Mouse (Mus musculus): ENCODE measurements around the gene Xkr7.

DNA sequence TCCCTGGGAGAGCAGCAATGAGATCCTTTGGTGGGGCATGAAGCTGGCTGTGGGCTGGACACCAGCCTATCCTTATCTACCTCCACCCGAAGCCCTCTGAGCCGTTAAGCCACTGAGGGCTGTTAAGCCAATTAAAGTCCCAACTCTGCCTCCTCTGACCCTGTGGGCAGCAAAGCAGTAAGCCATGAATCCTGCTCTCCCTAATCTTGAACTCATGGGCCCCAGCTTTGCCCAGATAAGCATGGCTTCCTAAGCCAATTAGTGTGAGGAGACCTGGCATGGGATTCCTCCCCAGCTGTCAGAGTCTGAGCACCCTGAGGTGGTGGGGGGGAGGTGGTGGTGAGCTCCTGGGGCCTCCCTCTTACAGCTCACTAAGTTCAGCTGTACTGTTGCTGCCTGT is 5.0 kb downstream of the Xkr7 start:
- TF ChIP-seq CTCF (IDR thresholded peaks at IDR 0.05; ENCODE audit: low read depth) (no peak), EP300 (IDR thresholded peaks at IDR 0.05; ENCODE audit: low read depth) (no peak)
